Mouse (Mus musculus) kidney, postnatal 4 days (tissue): ENCODE results near the gene Arhgef7.

ENCODE experiments used
- DNase-seq, 2 experiments: peaks; one replicate each; pipeline ENCODE4 v3.0.0; 2021; ENCODE audit warnings: mixed read lengths in 2 of 2

Arhgef7 gene

DNA sequence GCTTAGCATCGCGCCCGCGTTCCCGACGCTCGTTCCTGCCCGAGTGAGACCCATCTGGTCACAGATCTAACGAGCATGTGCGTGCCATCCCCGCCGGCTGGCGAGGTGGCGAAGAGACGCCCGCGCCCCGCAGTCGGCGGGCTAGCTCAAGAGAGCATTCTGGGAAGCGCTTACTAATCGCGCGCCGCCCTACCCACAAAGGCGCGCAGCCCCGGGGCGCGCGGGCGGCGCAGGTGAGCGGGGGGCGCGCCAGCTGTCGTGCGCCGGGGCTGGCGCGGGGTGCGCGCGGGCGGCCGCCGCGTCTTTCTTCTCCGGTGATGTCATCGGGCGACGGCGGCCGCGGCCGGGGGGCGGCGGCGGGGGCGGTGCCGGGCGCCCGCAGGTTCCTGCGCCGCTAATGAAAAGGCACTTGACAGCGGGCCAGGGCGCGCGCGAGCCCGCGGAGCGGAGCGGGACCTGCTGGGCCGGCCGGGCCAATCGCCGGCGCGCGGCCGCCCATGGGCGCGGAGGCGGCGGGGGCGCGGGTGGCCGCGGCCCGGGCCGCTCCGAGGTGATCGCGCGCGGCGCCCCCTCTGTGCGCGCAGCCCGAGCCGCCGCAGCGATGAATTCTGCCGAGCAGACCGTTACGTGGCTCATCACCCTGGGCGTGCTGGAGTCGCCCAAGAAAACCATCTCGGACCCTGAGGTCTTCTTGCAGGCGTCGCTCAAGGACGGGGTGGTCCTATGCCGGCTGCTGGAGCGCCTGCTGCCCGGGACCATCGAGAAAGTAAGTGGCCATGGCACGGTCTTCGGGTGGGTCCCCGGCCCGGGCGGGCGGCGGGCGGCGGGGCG is at the start of gene Arhgef7:
Arhgef7 (plus strand) TSS at position 71 of the 831 bp plus-strand sequence.
- peak; percentile 43 to 68 for DNase-seq

DNA sequence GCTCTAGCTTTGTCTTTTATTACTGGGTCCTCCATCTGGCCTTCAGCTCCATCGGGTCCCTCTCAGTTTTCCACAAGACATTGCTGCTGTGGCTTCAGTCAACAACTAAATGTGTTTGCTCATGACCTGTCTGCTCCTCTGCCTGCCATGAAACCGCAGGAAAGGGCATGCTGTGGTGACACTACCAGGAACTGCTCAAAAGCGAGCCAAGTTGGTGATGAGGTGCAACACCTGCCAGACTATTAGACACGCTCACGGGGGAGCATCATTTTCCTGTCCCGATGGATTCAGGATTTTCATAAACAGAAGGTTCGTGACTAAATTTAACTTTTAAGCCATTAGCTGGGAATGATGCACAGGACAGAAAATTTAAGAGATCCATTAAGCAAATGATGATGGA is 43.0 kb upstream of the Arhgef7 start:
- no peak for DNase-seq

DNA sequence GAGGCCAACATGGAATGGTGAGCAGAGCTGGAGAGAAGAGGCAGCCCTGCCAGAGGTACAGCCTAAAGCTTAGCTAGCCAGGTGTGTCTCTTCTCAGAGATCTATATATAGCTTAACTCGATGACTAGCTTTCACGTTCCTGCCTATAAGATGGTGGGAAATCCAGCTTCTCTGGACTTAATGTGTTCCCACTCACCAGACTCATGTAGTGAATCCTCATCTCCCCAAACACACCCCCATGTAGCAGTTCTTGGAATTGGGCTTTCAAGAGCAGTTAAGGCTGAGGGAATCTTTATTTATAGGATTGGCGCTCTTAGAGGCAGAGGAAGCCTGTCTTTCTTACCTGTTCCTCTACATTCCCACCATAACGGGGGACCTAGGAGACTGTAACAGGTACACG is 40.3 kb upstream of the Arhgef7 start:
- no peak for DNase-seq

DNA sequence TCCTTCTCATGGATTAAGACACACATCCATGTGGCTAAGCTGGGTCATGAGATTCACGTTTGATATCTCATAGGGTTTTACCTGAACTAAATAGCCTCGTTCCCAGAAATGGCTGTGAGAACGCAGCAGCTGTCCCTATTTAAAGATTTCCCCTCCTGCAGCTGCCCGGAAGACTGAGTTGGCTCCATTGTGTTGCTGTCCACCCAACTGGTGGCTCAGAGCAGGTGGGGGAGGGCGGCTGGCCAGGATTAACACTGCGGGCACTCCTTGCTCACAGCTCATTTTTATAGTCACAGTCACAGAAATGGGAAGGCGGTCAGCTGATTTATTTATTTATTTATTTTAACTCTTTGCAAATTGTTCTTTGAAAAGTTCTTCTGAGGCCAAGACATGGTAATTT is 37.6 kb upstream of the Arhgef7 start:
- DNase-seq, result peak in 1 of 2 experiments; percentile 25

DNA sequence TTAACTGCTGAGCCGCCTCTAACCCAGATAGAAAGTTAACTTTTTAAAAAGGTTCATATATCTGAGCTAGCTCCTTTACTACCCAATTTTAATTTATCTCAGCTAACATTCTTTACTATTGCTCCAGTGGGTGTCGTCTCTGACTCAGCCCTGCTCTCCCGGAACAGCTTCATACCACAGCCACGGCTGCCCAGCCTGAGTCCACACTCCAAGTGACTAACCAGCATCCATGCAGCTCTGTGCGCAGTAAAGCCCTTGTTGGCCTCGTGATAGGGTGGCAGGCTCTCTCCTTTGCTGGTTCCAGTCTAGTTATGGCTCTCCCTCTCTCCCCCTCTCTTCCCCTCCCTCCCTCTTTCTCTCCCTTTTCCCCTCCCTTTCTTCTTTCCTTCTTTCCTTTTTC is 36.2 kb upstream of the Arhgef7 start:
- DNase-seq, result no peak

DNA sequence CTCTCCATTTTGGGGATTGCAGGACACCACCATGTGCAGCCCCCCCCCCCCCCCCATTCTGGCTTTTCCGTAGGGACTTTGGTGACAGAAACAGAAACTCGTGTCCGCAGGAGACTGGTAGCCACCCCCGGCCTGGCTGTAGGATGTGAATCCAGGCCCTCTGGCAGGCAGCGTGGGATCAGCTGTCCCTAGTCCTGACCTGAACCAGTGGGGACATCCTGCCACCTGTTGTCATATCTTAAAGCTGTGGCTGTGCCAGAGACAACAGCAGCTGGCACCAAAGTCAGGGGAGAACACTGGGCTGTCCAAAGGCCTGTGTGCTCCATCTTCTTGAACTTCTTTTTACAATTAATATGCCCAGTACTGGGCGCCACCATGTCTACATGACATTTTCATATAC is 35.8 kb upstream of the Arhgef7 start:
- no peak for DNase-seq

DNA sequence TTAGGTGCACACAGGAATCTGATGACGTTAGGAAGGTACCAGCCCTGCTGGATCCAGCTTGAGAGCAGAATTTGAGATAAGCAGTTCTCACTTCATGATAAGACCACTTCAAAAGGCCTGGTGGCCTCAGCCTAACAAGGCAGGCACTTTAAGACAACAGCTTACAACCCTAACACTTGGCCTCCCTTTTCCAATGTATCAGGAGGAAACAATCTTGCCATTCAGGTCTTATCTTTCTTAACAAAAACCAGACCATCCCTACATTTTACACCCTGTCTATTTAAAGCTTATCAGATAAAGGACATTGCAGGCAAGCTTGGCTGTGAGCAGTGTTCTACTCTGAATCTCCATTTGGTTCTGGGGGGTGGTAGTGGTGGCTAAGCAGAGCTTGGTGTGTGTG is 35.1 kb upstream of the Arhgef7 start:
- DNase-seq, result no peak

DNA sequence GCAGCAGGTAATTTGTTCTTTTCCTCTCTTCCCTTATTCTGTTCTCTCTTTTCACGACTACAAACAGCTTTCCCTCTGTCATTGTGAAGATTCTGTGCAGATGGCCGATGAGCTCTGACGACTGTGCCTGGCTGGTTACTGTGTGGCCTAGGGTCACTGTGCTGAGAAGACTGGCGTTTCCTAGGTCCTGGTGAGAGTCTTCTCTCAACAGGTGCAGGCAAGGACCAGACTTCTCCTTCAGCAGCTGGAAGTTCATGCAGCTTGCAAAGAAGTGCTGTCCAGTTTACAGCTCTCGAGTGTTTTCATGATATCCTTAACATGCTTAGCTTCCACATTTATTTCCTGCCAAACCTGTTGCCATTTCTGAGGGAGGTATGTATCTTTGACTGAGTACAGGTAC is 33.5 kb upstream of the Arhgef7 start:
- no peak for DNase-seq

DNA sequence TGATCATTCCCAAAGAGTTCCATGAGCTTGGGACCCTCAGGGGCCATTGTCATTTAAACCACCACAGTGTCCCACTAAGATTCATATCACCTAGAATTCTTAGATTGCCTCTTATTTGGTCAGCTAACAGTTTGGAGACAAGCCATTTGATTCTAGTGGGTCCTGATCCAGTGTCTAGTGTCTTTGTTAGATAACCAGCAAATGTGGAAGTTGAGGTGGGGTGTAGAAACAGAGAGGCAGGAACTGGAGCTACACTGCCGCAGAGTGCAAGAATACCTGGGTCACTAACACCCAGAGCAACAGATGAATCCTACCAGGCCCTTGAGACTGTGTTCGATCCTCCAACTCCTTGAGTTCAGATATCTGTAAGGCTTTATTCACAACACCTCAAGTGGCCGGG is 31.3 kb upstream of the Arhgef7 start:
- DNase-seq, result no peak

DNA sequence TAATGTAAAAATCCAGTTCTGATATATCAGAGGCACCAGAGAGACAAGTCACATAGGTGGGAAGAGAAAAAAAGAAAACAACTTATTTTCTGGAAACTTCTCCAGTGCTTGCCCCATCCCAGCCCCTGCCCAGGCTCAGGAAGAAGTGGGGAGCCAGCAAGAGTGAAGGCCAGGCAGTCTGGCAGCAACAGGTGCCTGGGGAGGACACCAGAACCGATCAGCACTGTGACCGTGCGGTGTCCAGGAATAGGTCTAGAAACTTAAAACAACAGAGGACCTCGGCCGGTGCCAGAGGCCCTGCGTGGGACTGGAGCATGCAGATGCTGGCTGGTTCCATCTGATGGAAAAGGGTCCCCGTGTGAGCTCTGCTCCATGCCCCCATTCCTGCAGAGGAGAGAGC is 30.1 kb upstream of the Arhgef7 start:
- DNase-seq, result no peak

DNA sequence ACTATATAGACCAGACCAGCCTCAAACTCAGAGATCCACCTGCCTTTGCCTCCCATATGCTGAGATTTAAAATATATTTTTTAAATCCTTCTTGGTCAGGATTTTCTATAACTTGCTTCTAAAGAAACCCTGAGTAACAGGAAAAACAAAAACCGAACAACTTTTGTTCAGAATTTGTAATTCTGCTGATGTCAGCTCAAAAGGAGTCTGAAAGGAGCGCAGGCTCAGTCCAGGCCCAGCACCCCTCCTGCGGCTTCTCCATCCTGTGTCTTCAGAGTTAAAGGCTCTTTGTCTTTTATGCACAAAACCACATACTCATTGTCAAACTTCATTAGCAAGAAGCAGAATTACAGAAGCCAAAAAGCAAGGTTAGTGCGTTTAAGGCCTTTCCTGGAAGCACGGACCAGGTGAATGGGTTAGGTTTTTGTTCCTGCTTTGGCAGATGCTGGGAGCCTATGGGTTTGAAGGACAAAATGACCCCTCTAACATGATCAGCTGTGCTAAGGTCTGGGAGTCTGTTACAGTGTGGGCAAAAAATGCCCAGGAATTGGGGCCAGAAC is 28.0 kb upstream of the Arhgef7 start:
- DNase-seq, result no peak

DNA sequence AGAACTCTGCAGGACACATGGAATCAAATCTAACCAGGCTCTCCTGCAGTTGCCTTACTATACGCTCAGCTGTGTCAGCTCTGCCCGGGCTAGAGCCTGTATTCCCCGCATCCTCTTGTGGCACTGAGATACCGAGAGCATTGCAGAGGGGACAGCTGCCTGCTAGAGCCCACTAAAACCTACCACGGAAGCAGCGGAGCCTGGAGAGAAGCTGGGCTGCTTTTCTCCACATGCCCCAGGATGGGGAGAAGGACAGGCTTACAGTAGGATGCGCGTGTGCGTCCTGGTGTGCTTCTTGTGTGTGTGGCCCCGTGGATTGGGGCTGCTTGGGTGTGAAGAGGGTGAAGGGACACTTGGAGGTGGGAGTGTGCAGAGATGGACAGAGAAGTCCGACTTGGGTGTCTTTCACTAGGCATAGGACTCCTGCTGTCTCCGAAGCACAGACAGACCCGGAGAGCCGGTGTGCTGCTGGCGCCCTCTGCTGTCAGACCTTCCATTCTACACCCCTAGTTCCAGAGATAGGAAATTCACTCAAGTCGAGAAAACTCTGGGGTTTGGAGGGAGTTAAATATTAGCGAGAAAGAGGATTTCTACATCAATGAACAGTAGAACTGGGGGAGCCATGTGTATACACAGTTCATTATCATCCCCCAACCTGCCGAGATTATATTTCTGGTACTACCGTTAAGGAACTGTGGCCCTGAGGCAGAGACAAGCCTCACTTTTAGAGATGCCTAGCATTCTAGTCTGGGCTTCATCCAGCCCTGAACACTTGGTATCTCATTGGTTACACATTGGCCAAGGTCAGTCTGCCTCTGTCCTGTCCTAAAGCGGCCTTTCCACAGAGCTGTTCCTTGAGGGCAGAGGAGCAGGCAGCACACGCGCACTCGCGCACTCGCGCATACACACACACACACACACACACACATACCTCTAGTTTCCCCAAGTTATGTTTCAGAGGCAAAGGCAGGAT is 27.2 kb upstream of the Arhgef7 start:
- DNase-seq, result peak; percentile 91 to 92

DNA sequence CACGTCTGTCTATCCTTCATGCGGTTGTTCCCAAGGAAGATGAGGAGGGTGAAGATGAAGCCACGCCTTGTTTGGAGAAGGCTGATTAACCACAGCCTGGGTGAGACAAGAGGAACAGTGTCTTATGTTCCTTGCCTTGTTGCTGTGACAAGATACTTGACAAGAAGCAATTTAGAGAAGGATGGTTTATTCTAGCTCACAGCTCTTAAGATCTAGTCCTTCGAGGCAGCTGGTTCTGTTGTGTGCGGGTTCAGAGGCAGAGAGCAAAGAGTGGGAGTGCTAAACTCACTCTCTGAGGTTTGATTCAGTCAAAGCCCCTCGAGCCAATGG is 26.5 kb upstream of the Arhgef7 start, which contains the start of gene 1700016D06Rik:
1700016D06Rik (minus strand) TSS at position 31 of the 330 bp plus-strand sequence.
- no peak for DNase-seq

DNA sequence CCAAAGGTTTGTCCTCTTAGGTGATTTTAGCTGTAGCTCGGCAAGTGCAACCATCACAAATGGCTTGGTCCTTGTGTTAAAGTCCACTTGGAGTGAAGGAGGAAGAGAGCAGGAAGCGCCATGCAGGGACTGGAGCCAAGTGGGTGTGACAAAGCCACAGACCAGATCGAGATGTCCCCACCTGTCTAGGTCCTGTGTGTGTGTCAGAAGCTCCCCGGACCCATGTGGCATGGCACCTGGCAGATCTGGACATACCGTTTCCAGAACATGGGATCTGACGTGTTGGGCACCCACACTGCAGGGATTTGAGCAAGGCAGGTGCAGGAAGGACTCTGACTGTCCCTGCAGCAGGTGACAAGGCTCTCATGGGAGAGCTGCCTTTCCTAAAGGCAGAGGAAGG is 26.1 kb upstream of the Arhgef7 start:
- no peak for DNase-seq

DNA sequence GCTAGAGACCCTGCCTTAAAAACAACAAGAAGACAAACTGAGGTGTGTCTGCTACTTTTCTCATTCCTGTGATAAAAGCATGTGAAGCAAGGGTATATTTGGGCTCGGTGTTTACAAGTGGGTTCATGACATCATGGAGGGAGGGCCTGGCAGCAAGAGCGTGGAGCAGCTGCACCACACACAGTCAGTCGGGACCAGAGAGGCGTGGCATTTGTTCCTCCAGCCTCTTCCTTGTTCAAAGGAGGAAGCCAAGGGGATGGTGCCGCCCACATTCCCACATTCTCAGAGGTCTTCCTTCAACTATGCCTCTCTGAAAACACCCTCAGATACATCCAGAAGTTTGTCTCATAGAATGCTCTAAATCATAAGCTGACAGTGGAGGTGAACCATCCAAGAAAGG is 23.7 kb upstream of the Arhgef7 start:
- DNase-seq, result no peak

DNA sequence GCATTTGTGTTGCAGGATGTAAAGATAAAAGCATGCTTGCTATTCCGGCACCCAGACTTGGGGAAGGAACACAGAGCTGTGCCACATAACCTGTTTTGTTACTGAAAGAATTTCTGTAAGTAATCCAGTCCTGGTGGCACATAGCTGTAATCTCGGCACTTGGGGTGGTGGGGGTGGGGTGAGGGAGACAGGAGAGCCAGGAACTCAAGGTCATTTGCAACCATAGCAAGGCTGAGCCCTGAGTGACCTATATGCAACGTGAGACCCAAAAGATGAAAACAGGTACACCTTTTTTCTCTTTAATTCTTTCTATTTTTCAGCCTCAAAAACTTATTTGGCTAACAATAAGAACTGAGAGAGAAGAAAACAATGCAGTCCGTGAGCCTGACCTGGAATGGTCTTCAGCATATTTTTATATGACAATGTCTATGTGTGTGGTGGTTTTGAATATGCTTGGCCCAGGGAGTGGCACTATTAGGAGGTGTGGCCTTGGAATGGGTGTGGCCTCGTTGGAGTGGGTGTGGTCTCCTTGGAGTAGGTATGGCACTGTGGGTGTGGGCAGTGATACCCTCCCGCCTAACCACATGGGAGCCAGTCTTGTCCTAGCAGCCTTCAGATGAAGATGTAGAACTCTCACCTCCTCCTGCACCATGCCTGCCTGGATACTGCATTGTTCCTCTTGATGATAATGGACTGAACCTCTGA is 22.7 kb upstream of the Arhgef7 start:
- no peak for DNase-seq

DNA sequence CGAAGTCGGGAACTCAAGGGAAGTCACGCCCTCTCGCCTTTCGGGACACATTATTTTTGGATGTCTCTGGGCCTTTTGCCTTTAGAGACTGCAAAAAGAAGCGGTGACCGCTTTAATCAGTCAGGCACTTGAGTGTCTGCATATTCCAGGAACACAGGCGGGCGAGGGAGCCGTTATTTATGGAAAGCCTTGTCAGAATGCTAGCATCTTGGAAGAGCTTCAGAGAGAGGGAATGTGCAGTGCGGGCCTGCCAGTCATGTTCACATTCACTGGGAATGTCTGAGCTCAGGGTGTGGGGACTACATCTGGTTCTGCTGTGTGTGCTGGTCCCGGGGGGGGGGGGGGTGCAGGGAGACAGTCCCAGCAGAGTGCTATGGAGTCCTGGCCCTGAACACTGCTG is 21.7 kb upstream of the Arhgef7 start:
- peak; percentile 26 to 47 for DNase-seq

DNA sequence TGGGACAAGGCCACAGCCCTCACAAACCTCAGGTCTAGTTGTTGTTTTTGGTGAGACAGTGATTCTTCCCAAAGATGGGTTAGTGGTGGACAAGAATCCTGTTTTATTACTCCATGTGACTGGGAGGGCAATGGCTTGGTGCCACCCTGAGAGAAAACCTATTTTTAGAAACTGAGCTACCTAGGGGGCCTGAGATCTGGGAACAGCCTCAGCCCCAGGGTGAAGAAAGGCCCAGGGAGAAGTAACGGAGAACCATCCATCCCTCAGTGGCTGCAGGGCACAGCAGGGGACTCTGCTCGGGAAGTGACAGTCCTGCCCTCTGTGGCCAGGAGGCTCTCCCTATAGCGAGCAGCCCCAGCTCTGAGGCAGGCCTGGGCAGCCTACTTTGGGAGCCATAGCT is 19.8 kb upstream of the Arhgef7 start:
- DNase-seq, result no peak

DNA sequence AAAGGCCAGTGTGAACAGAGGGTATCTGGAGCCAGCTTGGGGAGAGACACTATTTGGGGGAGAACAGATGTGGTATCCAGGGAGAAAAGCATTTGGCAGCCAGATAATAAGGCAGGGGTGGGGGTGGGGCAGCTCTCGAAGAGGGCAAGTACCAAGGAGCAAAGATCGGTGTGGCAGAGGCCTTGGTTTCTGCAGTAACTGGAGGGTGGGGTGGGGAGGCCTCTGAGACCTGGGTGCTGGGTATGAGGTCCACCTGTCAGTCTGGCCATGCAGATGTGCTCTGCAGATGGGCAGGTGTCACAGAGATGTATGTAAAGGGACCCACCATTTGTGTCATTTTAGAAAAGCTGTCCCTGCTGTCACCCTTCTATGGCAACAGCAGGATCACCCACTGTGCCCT is 18.7 kb upstream of the Arhgef7 start:
- peak in 1 of 2 experiments; percentile 28 for DNase-seq

DNA sequence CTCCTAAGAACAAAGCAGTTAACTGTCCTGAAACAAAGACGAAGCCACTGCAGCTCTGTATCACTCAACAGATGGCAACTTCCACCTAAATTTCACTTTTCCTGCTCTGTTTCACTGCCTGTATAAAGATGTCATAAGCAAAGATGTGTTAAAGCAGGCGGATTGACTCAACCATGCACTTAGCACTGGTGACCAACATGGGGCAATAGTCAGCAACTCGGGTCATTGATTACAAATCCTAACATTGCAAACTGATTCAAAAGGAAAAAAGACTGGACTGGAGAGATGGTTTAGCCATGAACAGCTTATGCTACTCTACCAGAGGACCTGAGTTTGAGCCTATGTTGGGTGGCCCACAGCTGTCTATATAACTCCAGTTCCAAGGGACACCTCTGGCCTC is 18.0 kb upstream of the Arhgef7 start:
- DNase-seq, result no peak

DNA sequence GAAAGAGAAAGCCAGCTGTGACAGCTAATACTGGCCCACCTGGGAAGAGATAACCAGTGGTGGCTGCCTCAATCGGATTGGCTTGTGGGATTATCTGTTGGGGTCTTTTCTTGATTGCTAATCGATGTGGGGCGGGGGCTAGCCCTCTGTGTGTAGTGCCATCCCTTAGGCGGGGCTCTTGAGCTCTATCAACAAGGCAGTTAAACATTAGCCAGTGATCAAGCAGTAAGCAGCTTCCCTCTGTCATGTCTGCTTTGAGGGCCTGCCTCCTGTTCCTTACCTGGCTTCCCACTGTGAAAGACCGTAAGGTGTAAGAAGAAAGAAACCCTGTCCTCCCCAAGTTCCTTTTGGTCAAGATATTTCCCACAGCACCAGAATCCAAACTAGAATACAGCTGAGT is 17.1 kb upstream of the Arhgef7 start:
- no peak for DNase-seq

DNA sequence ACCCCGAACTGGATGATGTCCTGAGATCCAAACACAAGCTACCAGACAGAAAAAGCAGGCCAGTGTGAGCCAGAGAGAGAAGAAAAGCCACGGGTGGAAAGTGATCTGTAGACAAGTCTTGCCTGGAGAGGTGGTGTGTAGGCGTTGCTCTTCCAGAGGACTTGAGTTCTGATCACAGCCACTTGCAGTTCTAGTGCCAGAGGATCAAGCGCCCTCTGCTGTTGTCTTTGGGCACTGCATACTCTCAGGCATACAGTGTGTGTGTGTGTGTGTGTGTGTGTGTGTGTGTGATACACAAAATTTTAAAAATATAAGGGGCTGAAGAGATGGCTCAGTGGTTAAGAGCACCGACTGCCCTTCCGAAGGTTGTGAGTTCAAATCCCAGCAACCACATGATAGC is 15.3 kb upstream of the Arhgef7 start:
- peak; percentile 45 to 49 for DNase-seq

DNA sequence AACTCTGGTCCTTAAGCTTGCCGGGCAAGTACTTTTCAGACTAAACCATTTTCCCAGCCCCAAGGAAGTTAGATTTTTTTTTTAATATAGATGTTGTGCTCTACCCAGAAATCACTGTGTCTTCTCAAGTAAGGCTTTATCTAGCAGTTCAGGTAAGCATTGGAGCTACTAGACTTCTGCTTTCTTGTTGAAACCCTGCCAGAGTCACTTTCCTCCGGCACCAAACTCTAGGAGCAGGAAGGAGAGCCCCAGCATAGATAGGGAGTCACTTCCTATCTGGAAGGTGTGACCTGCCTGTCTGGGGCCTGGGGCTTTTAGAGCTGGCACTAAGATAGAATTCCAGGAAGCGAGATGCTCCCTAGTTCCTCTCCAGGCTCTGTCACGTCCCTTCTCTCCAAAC is 10.3 kb upstream of the Arhgef7 start:
- no peak for DNase-seq
